Mouse (Mus musculus) ES-E14 (cell line): ENCODE measurements around the gene Rnf224. TPM values are rescaled to one million over a fixed set of nuclear protein-coding genes. Genes with fewer than 3 reads are reported as not detected.

Experiments
- DNase-seq: peaks from one replicate; pipeline ENCODE4 v3.0.0-alpha.2; 2013; ENCODE audit warnings: low read depth, low spot score
- H3K27ac ChIP-seq: 2 replicates; pipeline ENCODE4 v1.5.1; 2012; ENCODE audit warnings: low read depth, mild to moderate bottlenecking, low read length, moderate library complexity, mixed read lengths; ENCODE audit not compliant: poor library complexity, insufficient read depth, severe bottlenecking
- H3K36me3 ChIP-seq: 2 replicates; pipeline ENCODE4 v1.6.1; 2012; ENCODE audit warnings: mild to moderate bottlenecking, low read length, moderate library complexity, mixed read lengths; ENCODE audit not compliant: control insufficient read depth, poor library complexity, insufficient read depth, severe bottlenecking
- H3K4me1 ChIP-seq, 2 experiments: fragments of 150-350 bp in 1 of 2; sonication (generic) in 1 of 2; 2 replicates each; pipeline ENCODE4 v1.6.1; 2012; ENCODE audit warnings: low read length in 2 of 2, mild to moderate bottlenecking in 1 of 2, mixed read lengths in 1 of 2; ENCODE audit not compliant: control insufficient read depth in 2 of 2, insufficient read depth in 2 of 2, poor library complexity in 1 of 2
- H3K4me3 ChIP-seq, 2 experiments: fragments of 150-350 bp in 1 of 2; sonication (generic) in 1 of 2; 2 replicates each; pipeline ENCODE4 v1.5.1; 2012; ENCODE audit warnings: low read length in 2 of 2, low read depth in 1 of 2, mild to moderate bottlenecking in 1 of 2, mixed read lengths in 1 of 2; ENCODE audit not compliant: insufficient read depth in 1 of 2, poor library complexity in 1 of 2, severe bottlenecking in 1 of 2
- H3K9ac ChIP-seq: 2 replicates; pipeline ENCODE4 v1.6.1; 2012; ENCODE audit warnings: low read depth, mild to moderate bottlenecking, low read length, mixed read lengths; ENCODE audit not compliant: poor library complexity, insufficient read depth, severe bottlenecking
- H3K9me3 ChIP-seq: fragments of 150-350 bp; sonication (generic); 2 replicates; pipeline ENCODE4 v1.6.1; 2012; ENCODE audit warnings: low read depth, mild to moderate bottlenecking, low read length; ENCODE audit not compliant: control insufficient read depth, insufficient read depth
- CHD2 ChIP-seq: IDR thresholded peaks from 2 replicates; pipeline ENCODE4 v1.6.1; 2014; ENCODE audit warnings: mild to moderate bottlenecking, low read depth, low read length, inconsistent platforms
- HCFC1 ChIP-seq: IDR thresholded peaks from 2 replicates; pipeline ENCODE4 v1.6.1; 2012; ENCODE audit warnings: low read length, inconsistent platforms, borderline replicate concordance; ENCODE audit not compliant: insufficient read depth
- MAFK ChIP-seq: IDR thresholded peaks from 2 replicates; pipeline ENCODE4 v1.6.1; 2014; ENCODE audit warnings: mild to moderate bottlenecking, low read depth, low read length, inconsistent platforms; ENCODE audit not compliant: insufficient read depth
- ZC3H11A ChIP-seq: IDR thresholded peaks from 2 replicates; pipeline ENCODE4 v1.6.1; 2012; ENCODE audit warnings: low read depth, mild to moderate bottlenecking, inconsistent platforms, low read length, borderline replicate concordance
- ZNF384 ChIP-seq: IDR thresholded peaks from 2 replicates; pipeline ENCODE4 v1.6.1; 2012; ENCODE audit warnings: low read depth, low read length, inconsistent platforms
- in situ Hi-C, 2 experiments: fragments of 600-800 bp; cut with MboI; formaldehyde crosslinking; loops; one replicate each; pipeline ENCODE4 v1.15.1; 2025; ENCODE audit warnings: low sequenced_read_pairs in 2 of 2, inconsistent platforms in 1 of 2; ENCODE audit not compliant: unreplicated experiment in 2 of 2
- total RNA-seq: library from RNA; depleted of rRNA; stranded (reverse); fragments of 300-350 nt; gene quantifications from 2 replicates; pipeline ENCODE4 v1.2.3, GENCODE M21; 2012

Gene Rnf224
- total RNA-seq, 1 experiment = 0.18 TPM

DNA sequence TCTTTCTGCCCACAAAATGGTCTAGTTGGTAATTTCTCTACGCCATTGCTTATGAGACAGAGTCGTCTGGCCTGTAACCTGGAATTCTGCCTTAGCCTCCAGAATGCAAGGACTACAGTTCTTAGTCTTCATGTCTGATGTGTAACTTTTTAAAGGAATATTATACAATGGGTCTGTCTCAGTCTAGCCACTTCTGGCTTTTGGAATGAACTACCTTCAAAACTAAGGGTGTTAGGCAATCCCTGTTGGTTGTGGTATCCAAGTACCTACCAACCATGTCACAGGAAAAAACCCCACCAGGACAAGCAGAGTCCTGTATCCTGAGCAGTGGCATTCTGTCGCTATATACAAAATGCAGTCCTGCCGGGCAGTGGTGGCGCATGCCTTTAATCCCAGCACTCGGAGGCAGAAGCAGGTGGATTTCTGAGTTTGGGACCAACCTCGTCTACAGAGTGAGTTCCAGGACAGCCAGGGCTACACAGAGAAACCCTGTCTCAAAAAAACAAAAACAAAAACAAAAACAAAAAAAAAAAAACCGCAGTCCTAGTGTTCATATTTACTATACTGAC lies 10.7 kb downstream of the Rnf224 start:
- Histone ChIP-seq H3K9ac (peak overlapping the region; percentile 67; the same call in 1 of the 2 replicates), H3K27ac (peak overlapping the region; percentile 93; the same call in 1 of the 2 replicates), H3K4me3 (peak overlapping the region; percentile 68 to 88; a peak in 3 of 4 replicates), H3K4me1 (peaks cover 6 to 24% of the 10 kb centered on the region in 2 experiments; a peak in 3 of 4 replicates), H3K9me3 (no peaks in the 10 kb centered on the region), H3K36me3 (peaks cover 25% of the 10 kb centered on the region)
- DNase-seq = no peak
- in situ Hi-C loops = no loop called here
- TF ChIP-seq ZNF384 (no peak), MAFK (no peak), HCFC1 (no peak), ZC3H11A (no peak), CHD2 (no peak)

GRCm38 (mm10) chr2:25224766-25225752 lies 11.5 kb downstream of the Rnf224 start:
- TF ChIP-seq CHD2 (peak; percentile 94), MAFK (no peak), ZNF384 (no peak), HCFC1 (peak; percentile 55; the same call in 1 of the 2 replicates), ZC3H11A (no peak)
- DNase-seq = peak; percentile 98
- H3K9me3 ChIP-seq = no peaks in the 10 kb centered on the region
- peak overlapping the region; percentile 93 for H3K27ac ChIP-seq
- H3K9ac ChIP-seq = peak overlapping the region; percentile 76
- in situ Hi-C loops = no loop called here
- H3K36me3 ChIP-seq = peaks cover 25% of the 10 kb centered on the region
- H3K4me3 ChIP-seq = peak overlapping the region; percentile 68 to 88
- H3K4me1 ChIP-seq = peaks cover 6 to 21% of the 10 kb centered on the region in 2 experiments; a peak in 3 of 4 replicates

DNA sequence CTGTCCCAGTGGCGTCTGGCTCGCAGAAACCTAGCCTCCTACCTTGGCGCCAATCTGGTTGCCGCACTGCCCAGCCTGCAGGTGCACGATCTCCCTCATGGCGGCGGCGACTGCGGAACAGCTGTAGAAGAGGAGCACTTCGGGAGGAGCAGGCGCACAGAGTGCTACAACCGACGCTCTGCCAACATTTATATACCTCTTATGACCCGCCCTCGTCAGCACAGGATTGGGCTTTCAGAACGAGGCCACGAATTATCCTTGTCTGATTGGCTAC lies 12.2 kb downstream of the Rnf224 start, which contains the start of gene Tubb4b:
Gene Tubb4b, minus strand, starts transcription at position 211 of the 274 bp plus-strand sequence.
- in situ Hi-C loops = no loop called here
- TF ChIP-seq HCFC1 (0 out of 2 replicates have a peak, but pooled peaks have one; percentile 29), ZC3H11A (no peak)
- H3K4me1 ChIP-seq = peaks cover 6 to 21% of the 10 kb centered on the region in 2 experiments; a peak in 3 of 4 replicates
- H3K9me3 ChIP-seq = no peaks in the 10 kb centered on the region
- peaks cover 25% of the 10 kb centered on the region for H3K36me3 ChIP-seq
- H3K9ac ChIP-seq = peak within 1 kb of the TSS; percentile 99
- DNase-seq = no peak
- peak within 1 kb of the TSS; percentile 98 for H3K27ac ChIP-seq
- peak within 1 kb of the TSS; percentile 88 to 98 for H3K4me3 ChIP-seq

DNA sequence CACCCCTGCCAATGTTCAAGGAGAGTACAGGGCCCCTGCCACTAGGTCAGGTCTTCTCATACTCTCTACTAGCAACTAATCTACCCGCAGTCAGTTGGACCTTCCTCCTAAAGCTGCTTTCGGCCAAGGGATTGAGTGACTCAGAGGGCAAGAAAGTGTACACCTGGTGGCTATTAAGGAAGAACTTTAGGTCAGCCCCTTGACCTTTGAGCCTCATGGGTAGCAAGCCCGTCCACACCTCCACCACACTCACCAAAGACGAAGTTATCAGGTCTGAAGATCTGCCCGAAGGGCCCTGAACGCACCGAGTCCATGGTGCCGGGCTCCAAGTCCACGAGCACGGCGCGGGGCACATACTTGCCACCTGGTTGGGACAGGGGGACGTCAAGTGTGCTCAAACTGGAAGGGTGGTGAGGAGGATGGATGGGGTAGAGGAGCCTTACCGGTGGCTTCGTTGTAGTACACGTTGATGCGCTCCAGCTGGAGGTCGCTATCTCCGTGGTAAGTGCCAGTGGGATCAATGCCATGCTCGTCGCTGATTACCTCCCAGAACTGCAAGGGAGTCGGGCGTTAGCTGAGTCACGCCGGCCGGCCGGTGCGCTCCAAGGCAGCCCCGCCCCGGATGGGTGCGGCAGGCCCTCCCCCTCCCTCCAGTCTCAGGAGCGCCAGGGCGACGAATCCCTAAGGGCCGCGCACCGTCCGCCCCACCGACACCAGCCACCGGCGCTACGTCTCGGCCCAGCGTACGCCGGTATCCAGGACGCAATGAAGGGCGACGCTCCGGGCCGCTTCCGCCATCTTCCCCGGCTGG lies 12.7 kb downstream of the Rnf224 start:
- in situ Hi-C loops = no loop called here
- DNase-seq = peak; percentile 65
- Histone ChIP-seq H3K4me3 (peak overlapping the region; percentile 87 to 98), H3K27ac (peak overlapping the region; percentile 98), H3K9me3 (no peaks in the 10 kb centered on the region), H3K36me3 (peaks cover 25% of the 10 kb centered on the region), H3K4me1 (peaks cover 6 to 19% of the 10 kb centered on the region in 2 experiments; a peak in 3 of 4 replicates), H3K9ac (peak overlapping the region; percentile 99)
- peak; percentile 82; the same call in 1 of the 2 replicates for TF ChIP-seq MAFK
- TF ChIP-seq CHD2 = no peak
